Mouse (Mus musculus) CH12.LX (cell line): ENCODE measurements around the gene Syt8. TPM values are rescaled to one million over a fixed set of nuclear protein-coding genes. Genes with fewer than 3 reads are reported as not detected.
A peak's percentile ranks its signal among the peaks of the same experiment; 100 is the strongest.

Experiments
- DNase-seq: peaks from one replicate; pipeline ENCODE4 v3.0.0-alpha.2; 2013; ENCODE audit errors: extremely low read depth
- H3K27ac ChIP-seq: 2 replicates; pipeline ENCODE4 v1.5.1; 2012; ENCODE audit warnings: low read depth, mild to moderate bottlenecking, control low read depth, moderate library complexity; ENCODE audit not compliant: insufficient read depth
- H3K27me3 ChIP-seq: replicated peaks from 2 replicates; pipeline ENCODE3; 2012; ENCODE audit warnings: inconsistent platforms
- H3K36me3 ChIP-seq, 2 experiments: replicated peaks in 1 of 2; 2 replicates each; pipeline versions ENCODE3 to v1.6.1; 2012; ENCODE audit warnings: inconsistent platforms in 1 of 2, low read length in 1 of 2, mild to moderate bottlenecking in 1 of 2, mixed read lengths in 1 of 2, moderate library complexity in 1 of 2; ENCODE audit not compliant: control insufficient read depth in 1 of 2, insufficient read depth in 1 of 2
- H3K4me1 ChIP-seq, 2 experiments: 2 replicates each; pipeline ENCODE4 v1.6.1; 2012; ENCODE audit warnings: inconsistent platforms in 1 of 2, moderate library complexity in 1 of 2; ENCODE audit not compliant: insufficient read depth in 2 of 2, control insufficient read depth in 1 of 2
- H3K4me2 ChIP-seq: 2 replicates; pipeline ENCODE4 v1.6.1; 2012; ENCODE audit warnings: low read depth, mild to moderate bottlenecking, control low read depth; ENCODE audit not compliant: poor library complexity, insufficient read depth, severe bottlenecking
- H3K4me3 ChIP-seq, 3 experiments: fragments of 150-350 bp in 1 of 3; sonication (generic) in 1 of 3; replicated peaks in 1 of 3; 2 replicates each; pipeline versions ENCODE3 to v1.5.1; 2011 to 2012; ENCODE audit warnings: low read depth in 2 of 3, low read length in 2 of 3, mild to moderate bottlenecking in 2 of 3, moderate library complexity in 2 of 3, control low read depth in 1 of 3, improper control_type of control experiment in 1 of 3, inconsistent platforms in 1 of 3, mixed read lengths in 1 of 3; ENCODE audit not compliant: poor library complexity in 1 of 3
- H3K79me2 ChIP-seq: replicated peaks from 2 replicates; pipeline ENCODE4 v1.6.1; 2012; ENCODE audit warnings: mild to moderate bottlenecking, moderate library complexity; ENCODE audit not compliant: control insufficient read depth, poor library complexity, insufficient read depth, severe bottlenecking; ENCODE audit errors: extremely low read depth
- H3K9ac ChIP-seq: 2 replicates; pipeline ENCODE4 v1.6.1; 2012; ENCODE audit warnings: low read depth, mild to moderate bottlenecking, control low read depth, moderate library complexity; ENCODE audit not compliant: insufficient read depth
- H3K9me3 ChIP-seq: replicated peaks from 2 replicates; pipeline ENCODE3; 2012; ENCODE audit warnings: low read length, inconsistent platforms, mixed read lengths
- BHLHE40 ChIP-seq: IDR thresholded peaks from 2 replicates; pipeline ENCODE4 v1.6.1; 2011; ENCODE audit warnings: mild to moderate bottlenecking, low read depth, low read length, improper control_type of control experiment
- CHD1 ChIP-seq: IDR thresholded peaks from 2 replicates; pipeline ENCODE4 v1.6.1; 2012; ENCODE audit warnings: low read depth, low read length, improper control_type of control experiment, inconsistent platforms
- CHD2 ChIP-seq: IDR thresholded peaks from 2 replicates; pipeline ENCODE4 v1.6.1; 2011; ENCODE audit warnings: low read length, improper control_type of control experiment
- CTCF ChIP-seq, 2 experiments: IDR thresholded peaks in 1 of 2; conservative IDR thresholded peaks in 1 of 2; 2 replicates each; pipeline ENCODE4 v1.5.1; 2011 to 2012; ENCODE audit warnings: low read depth in 2 of 2, low read length in 2 of 2, improper control_type of control experiment in 1 of 2, inconsistent platforms in 1 of 2, mild to moderate bottlenecking in 1 of 2, moderate library complexity in 1 of 2
- E2F4 ChIP-seq: IDR thresholded peaks from 2 replicates; pipeline ENCODE4 v1.6.1; 2011; ENCODE audit warnings: low read depth, low read length, improper control_type of control experiment; ENCODE audit not compliant: insufficient replicate concordance
- ELF1 ChIP-seq: IDR thresholded peaks from 2 replicates; pipeline ENCODE4 v1.6.1; 2014; ENCODE audit warnings: low read depth, mild to moderate bottlenecking, inconsistent platforms, low read length, improper control_type of control experiment
- EP300 ChIP-seq: IDR thresholded peaks from 2 replicates; pipeline ENCODE4 v1.6.1; 2011; ENCODE audit warnings: low read length, improper control_type of control experiment
- ETS1 ChIP-seq: conservative IDR thresholded peaks from 2 replicates; pipeline ENCODE4 v1.6.1; 2012; ENCODE audit warnings: low read depth, mild to moderate bottlenecking, inconsistent platforms, low read length, improper control_type of control experiment, moderate library complexity
- GABPA ChIP-seq: IDR thresholded peaks from 2 replicates; pipeline ENCODE4 v1.6.1; 2012; ENCODE audit warnings: low read depth, low read length, improper control_type of control experiment, inconsistent platforms; ENCODE audit not compliant: insufficient replicate concordance
- HCFC1 ChIP-seq: IDR thresholded peaks from 2 replicates; pipeline ENCODE4 v1.6.1; 2012; ENCODE audit warnings: low read depth, mild to moderate bottlenecking, inconsistent platforms, low read length, improper control_type of control experiment
- IRF4 ChIP-seq: IDR thresholded peaks from 2 replicates; pipeline ENCODE4 v1.6.1; 2014; ENCODE audit warnings: low read depth, mild to moderate bottlenecking, inconsistent platforms, low read length, improper control_type of control experiment
- JUN ChIP-seq: IDR thresholded peaks from 2 replicates; pipeline ENCODE4 v1.6.1; 2011; ENCODE audit warnings: low read depth, mild to moderate bottlenecking, low read length, improper control_type of control experiment, moderate library complexity; ENCODE audit not compliant: insufficient read depth
- JUND ChIP-seq: conservative IDR thresholded peaks from 2 replicates; pipeline ENCODE4 v1.6.1; 2011; ENCODE audit warnings: low read depth, low read length, improper control_type of control experiment
- KAT2A ChIP-seq: IDR thresholded peaks from 2 replicates; pipeline ENCODE4 v1.6.1; 2012; ENCODE audit warnings: low read length, improper control_type of control experiment, inconsistent platforms; ENCODE audit not compliant: insufficient replicate concordance
- MAFK ChIP-seq: IDR thresholded peaks from 2 replicates; pipeline ENCODE4 v1.6.1; 2011; ENCODE audit warnings: low read length, improper control_type of control experiment; ENCODE audit not compliant: insufficient replicate concordance
- MAX ChIP-seq: IDR thresholded peaks from 2 replicates; pipeline ENCODE4 v1.6.1; 2011; ENCODE audit warnings: low read length, improper control_type of control experiment
- MAZ ChIP-seq: IDR thresholded peaks from 2 replicates; pipeline ENCODE4 v1.6.1; 2012; ENCODE audit warnings: low read depth, mild to moderate bottlenecking, inconsistent platforms, low read length, improper control_type of control experiment, moderate library complexity
- MEF2A ChIP-seq: IDR thresholded peaks from 2 replicates; pipeline ENCODE4 v1.6.1; 2014; ENCODE audit warnings: low read depth, mild to moderate bottlenecking, inconsistent platforms, low read length, improper control_type of control experiment, borderline replicate concordance
- MXI1 ChIP-seq: IDR thresholded peaks from 2 replicates; pipeline ENCODE4 v1.6.1; 2011; ENCODE audit warnings: mild to moderate bottlenecking, low read depth, low read length, improper control_type of control experiment
- MYC ChIP-seq: IDR thresholded peaks from 2 replicates; pipeline ENCODE4 v1.6.1; 2011; ENCODE audit warnings: low read depth, mild to moderate bottlenecking, improper control_type of control experiment, low read length
- NELFE ChIP-seq: IDR thresholded peaks from 2 replicates; pipeline ENCODE4 v1.6.1; 2011; ENCODE audit warnings: low read depth, low read length, improper control_type of control experiment
- NRF1 ChIP-seq: IDR thresholded peaks from 2 replicates; pipeline ENCODE4 v1.6.1; 2014; ENCODE audit warnings: low read depth, mild to moderate bottlenecking, inconsistent platforms, low read length, improper control_type of control experiment, moderate library complexity
- PAX5 ChIP-seq: IDR thresholded peaks from 2 replicates; pipeline ENCODE4 v1.6.1; 2012; ENCODE audit warnings: low read length, inconsistent platforms, mixed read lengths
- POLR2A ChIP-seq: IDR thresholded peaks from 2 replicates; pipeline ENCODE4 v1.6.1; 2011; ENCODE audit warnings: low read depth, mild to moderate bottlenecking, improper control_type of control experiment, low read length
- POLR2AphosphoS2 ChIP-seq: IDR thresholded peaks from 2 replicates; pipeline ENCODE4 v1.6.1; 2011; ENCODE audit warnings: low read depth, low read length, improper control_type of control experiment
- RAD21 ChIP-seq: IDR thresholded peaks from 2 replicates; pipeline ENCODE4 v1.6.1; 2011; ENCODE audit warnings: low read depth, mild to moderate bottlenecking, low read length, improper control_type of control experiment, moderate library complexity
- RCOR1 ChIP-seq: conservative IDR thresholded peaks from 2 replicates; pipeline ENCODE4 v1.6.1; 2012; ENCODE audit warnings: low read depth, mild to moderate bottlenecking, inconsistent platforms, low read length, improper control_type of control experiment
- SIN3A ChIP-seq: IDR thresholded peaks from 2 replicates; pipeline ENCODE4 v1.6.1; 2012; ENCODE audit warnings: low read length, improper control_type of control experiment, inconsistent platforms
- SMC3 ChIP-seq: IDR thresholded peaks from 2 replicates; pipeline ENCODE4 v1.6.1; 2011; ENCODE audit warnings: low read depth, low read length, improper control_type of control experiment
- TBP ChIP-seq: conservative IDR thresholded peaks from 2 replicates; pipeline ENCODE4 v1.6.1; 2011; ENCODE audit warnings: low read depth, low read length, improper control_type of control experiment
- TCF12 ChIP-seq: IDR thresholded peaks from 2 replicates; pipeline ENCODE4 v1.6.1; 2014; ENCODE audit warnings: low read depth, mild to moderate bottlenecking, inconsistent platforms, low read length, improper control_type of control experiment
- UBTF ChIP-seq: IDR thresholded peaks from 2 replicates; pipeline ENCODE4 v1.6.1; 2012; ENCODE audit warnings: low read depth, mild to moderate bottlenecking, inconsistent platforms, low read length, improper control_type of control experiment, moderate library complexity
- USF1 ChIP-seq: IDR thresholded peaks from 2 replicates; pipeline ENCODE4 v1.6.1; 2014; ENCODE audit warnings: low read depth, mild to moderate bottlenecking, inconsistent platforms, low read length, improper control_type of control experiment
- USF2 ChIP-seq: conservative IDR thresholded peaks from 2 replicates; pipeline ENCODE4 v1.6.1; 2011; ENCODE audit warnings: low read depth, low read length, improper control_type of control experiment
- ZC3H11A ChIP-seq: IDR thresholded peaks from 2 replicates; pipeline ENCODE4 v1.6.1; 2012; ENCODE audit warnings: low read depth, mild to moderate bottlenecking, inconsistent platforms, low read length, improper control_type of control experiment
- ZKSCAN1 ChIP-seq: IDR thresholded peaks from 2 replicates; pipeline ENCODE4 v1.6.1; 2012; ENCODE audit warnings: low read depth, inconsistent platforms, low read length, improper control_type of control experiment, borderline replicate concordance
- ZMIZ1 ChIP-seq: IDR thresholded peaks from 2 replicates; pipeline ENCODE4 v1.6.1; 2012; ENCODE audit warnings: low read depth, mild to moderate bottlenecking, inconsistent platforms, low read length, improper control_type of control experiment
- ZNF384 ChIP-seq: IDR thresholded peaks from 2 replicates; pipeline ENCODE4 v1.6.1; 2012; ENCODE audit warnings: low read depth, low read length, improper control_type of control experiment, inconsistent platforms
- dilution Hi-C: fragments of 300-500 bp; cut with MboI; formaldehyde crosslinking; loops from 2 replicates; pipeline ENCODE4 v1.14.3; 2020; ENCODE audit warnings: low sequenced_read_pairs; ENCODE audit not compliant: extremely low pct_unique_long_range_greater_than_20kb, extremely low pct_ligation_motif_present
- in situ Hi-C: fragments of 300-500 bp; cut with MboI; formaldehyde crosslinking; loops from 3 replicates; pipeline ENCODE4 v1.14.3; 2019; ENCODE audit warnings: low sequenced_read_pairs, low pct_ligation_motif_present, low pct_unique_long_range_greater_than_20kb, mixed read lengths
- polyA plus RNA-seq: library from polyadenylated mRNA; unstranded; fragments of >175 nt; gene quantifications from 2 replicates; pipeline ENCODE4 v1.2.1, GENCODE M21; 2012; ENCODE audit warnings: low read depth; ENCODE audit not compliant: insufficient read length
- total RNA-seq, 2 experiments: library from RNA; depleted of rRNA; stranded (reverse); fragments of 300-350 nt in 1 of 2; fragments of >200 nt in 1 of 2; gene quantifications; 2 replicates each; pipeline ENCODE4 v1.2.3; 2012 to 2014

Syt8 gene
- total and polyA plus RNA-seq, 3 experiments: not detected

DNA sequence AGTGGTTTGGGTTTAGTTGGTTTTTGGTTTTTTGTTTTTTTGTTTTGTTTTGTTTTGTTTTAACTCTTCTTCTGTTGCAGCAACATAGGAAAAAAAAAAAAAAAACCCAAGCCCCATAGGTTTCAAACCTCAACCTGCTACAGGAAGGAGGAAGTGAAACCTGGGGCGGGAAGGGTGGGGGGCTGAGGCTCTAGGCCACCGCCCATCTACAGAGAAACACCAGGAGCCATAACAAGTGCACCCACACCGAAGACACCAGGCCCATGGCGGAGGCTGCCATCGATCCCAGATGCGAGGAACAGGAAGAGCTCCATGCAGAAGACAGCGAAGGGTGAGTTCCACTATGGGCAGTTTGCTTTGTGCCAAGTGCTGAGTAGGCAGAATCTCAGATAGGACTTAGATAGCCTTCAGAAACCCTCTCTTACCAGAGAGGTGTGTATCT is 26.0 kb downstream of the Syt8 start, which contains the start of gene Lsp1:
Gene Lsp1, plus strand, starts transcription at position 174 of the 442 bp plus-strand sequence.
- peak within 1 kb of the TSS; percentile 80 for H3K4me2 ChIP-seq
- H3K4me1 ChIP-seq: peaks cover 54 to 74% of the 10 kb centered on the region in 2 experiments
- peak; percentile 84 for DNase-seq
- H3K79me2 ChIP-seq: peaks cover 44% of the 10 kb centered on the region
- no peaks in the 10 kb centered on the region for H3K9me3 ChIP-seq
- in situ Hi-C loops: loop anchor here (25.0 kb wide), 1 partner anchor 552 kb away; the partner anchor contains the start of gene Tspan32
- peaks cover 12 to 30% of the 10 kb centered on the region in 2 experiments for H3K36me3 ChIP-seq
- peak; percentile 71 for TF ChIP-seq BHLHE40
- no peak for TF ChIP-seq SMC3
- peak; percentile 37; the same call in 1 of the 2 replicates for TF ChIP-seq JUND
- TF ChIP-seq POLR2A: peak; percentile 53; the same call in 1 of the 2 replicates
- peak; percentile 86 for TF ChIP-seq ETS1
- TF ChIP-seq MAZ: peak; percentile 99
- TF ChIP-seq CHD2: peak; percentile 79
- TF ChIP-seq GABPA: no peak
- no peak for TF ChIP-seq NELFE
- TF ChIP-seq MAFK: peak; percentile 85
- TF ChIP-seq USF1: no peak
- peak; percentile 97 for TF ChIP-seq EP300
- no peak; the same call in 1 of the 2 replicates for TF ChIP-seq RAD21
- peak; percentile 99 for TF ChIP-seq ZNF384
- TF ChIP-seq SIN3A: peak; percentile 92; the same call in 1 of the 2 replicates
- no peak for TF ChIP-seq USF2
- TF ChIP-seq PAX5: no peak
- TF ChIP-seq MXI1: peak; percentile 85
- TF ChIP-seq MEF2A: peak; percentile 82
- TF ChIP-seq TCF12: peak; percentile 76
- no peak for TF ChIP-seq E2F4
- TF ChIP-seq CTCF (conservative IDR thresholded peaks at IDR 0.05 in 1 of 2, IDR thresholded peaks at IDR 0.05 in 1 of 2; ENCODE audit: low read depth in 2 of 2, low read length in 2 of 2): no peak
- TF ChIP-seq NRF1: no peak; the same call in 1 of the 2 replicates
- no peak for TF ChIP-seq UBTF
- TF ChIP-seq KAT2A: 0 out of 2 replicates have a peak, but pooled peaks have one; percentile 49
- no peak for TF ChIP-seq ZMIZ1
- TF ChIP-seq ZKSCAN1: peak; percentile 72; the same call in 1 of the 2 replicates
- TF ChIP-seq CHD1: no peak; the same call in 1 of the 2 replicates
- peak; percentile 21; the same call in 1 of the 2 replicates for TF ChIP-seq MAX
- peak; percentile 87 for TF ChIP-seq RCOR1
- peak; percentile 42; the same call in 1 of the 2 replicates for TF ChIP-seq MYC
- TF ChIP-seq JUN: no peak; the same call in 1 of the 2 replicates
- TF ChIP-seq ELF1: peak; percentile 68; the same call in 1 of the 2 replicates
- peak; percentile 41; the same call in 1 of the 2 replicates for TF ChIP-seq TBP
- TF ChIP-seq IRF4: peak; percentile 100
- TF ChIP-seq HCFC1: peak; percentile 51
- TF ChIP-seq ZC3H11A: no peak
- no peak for TF ChIP-seq POLR2AphosphoS2
- TF ChIP-seq, all 38 proteins: peak for 22
- Histone ChIP-seq H3K4me3 (peak within 1 kb of the TSS; percentile 76 to 98 (median 76)), H3K27me3 (no peaks in the 10 kb centered on the region), H3K9ac (peak within 1 kb of the TSS; percentile 62), H3K27ac (peak within 1 kb of the TSS; percentile 92)
- dilution Hi-C loops: no loop called here
